Mouse (Mus musculus): ENCODE measurements around the gene Dscaml1.

DNA sequence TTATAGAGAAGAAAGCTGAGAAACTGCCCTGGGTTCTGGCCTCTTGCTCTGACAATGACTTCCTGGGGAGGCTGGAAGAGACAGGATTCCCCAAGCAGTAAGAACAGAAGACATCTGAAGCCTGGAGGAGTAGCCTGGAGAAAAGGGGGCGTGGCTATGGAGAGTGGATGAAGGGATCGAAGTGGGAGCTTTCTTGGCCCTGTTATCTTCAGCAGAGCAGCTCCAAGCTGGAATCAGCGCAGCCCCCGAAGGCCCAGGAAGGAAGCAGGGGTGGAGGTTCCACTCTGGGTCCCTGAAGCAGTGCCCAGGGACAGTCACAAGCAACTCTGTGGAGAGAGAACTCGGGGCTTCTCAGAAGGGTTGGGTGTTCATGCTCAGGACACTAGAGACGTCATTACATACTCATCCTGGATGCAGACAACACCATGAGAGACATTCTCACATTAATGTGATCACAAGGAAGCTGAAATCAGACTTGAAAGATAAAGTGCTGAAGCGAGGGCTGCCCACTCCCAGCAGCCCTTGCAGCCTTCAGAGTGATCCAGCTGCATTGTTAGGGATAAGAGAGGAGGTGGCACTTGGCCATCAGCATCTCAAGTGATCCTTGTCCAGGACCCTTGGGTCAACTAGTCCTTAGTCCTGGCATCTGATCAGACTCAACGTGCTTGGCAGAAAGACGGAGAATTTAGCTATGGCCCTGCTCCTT, 146.5 kb downstream of the Dscaml1 start:
- TF ChIP-seq CTCF (conservative IDR thresholded peaks at IDR 0.05; ENCODE audit: insufficient read depth, insufficient read length, low read depth, low read length) (no peak), POLR2A (IDR thresholded peaks at IDR 0.05; ENCODE audit: low read depth, low read length) (no peak)

Measured in kidney, adult 2 months (tissue).